Mouse (Mus musculus): ENCODE measurements at regions not wholly inside any gene's neighbourhood (a gene's known extent, or its start where the extent isn't known, plus 50 kb on each side); places are given as distances from the start of the nearest gene placed in this dataset.
A peak's percentile ranks its signal among the peaks of the same experiment; 100 is the strongest.

GRCm38 (mm10) chr19:60148313-60148965 is 78.1 kb downstream of the Fam204a start:
- Histone ChIP-seq H3K9ac (no peak overlapping the region), H3K27me3 (peaks cover 54% of the 10 kb centered on the region), H3K36me3 (no peaks in the 10 kb centered on the region), H3K4me2 (no peak overlapping the region), H3K4me1 (replicated peaks) (peaks cover 12% of the 10 kb centered on the region), H3K27ac (no peak overlapping the region), H3K9me3 (no peaks in the 10 kb centered on the region), H3K4me3 (no peak overlapping the region)
- 30% methylated on average over 8 of the region's 8 CpGs for WGBS
- 0 out of 2 replicates have a peak, but pooled peaks have one; percentile 21 for ATAC-seq (ENCODE audit: low FRiP score)

- peaks cover 12% of the 10 kb centered on the region for H3K4me1 ChIP-seq (replicated peaks)
- no peak for ATAC-seq (ENCODE audit: low FRiP score)
- peaks cover 67% of the 10 kb centered on the region for H3K27me3 ChIP-seq
- H3K4me2 ChIP-seq: no peak overlapping the region
- no peak overlapping the region for H3K9ac ChIP-seq
- 50% methylated on average over 10 of the region's 10 CpGs for WGBS
- H3K27ac ChIP-seq: no peak overlapping the region
- H3K9me3 ChIP-seq: no peaks in the 10 kb centered on the region
- no peaks in the 10 kb centered on the region for H3K36me3 ChIP-seq
- H3K4me3 ChIP-seq: no peak overlapping the region
These were observed 79.9 kb downstream of the Fam204a start for GRCm38 (mm10) chr19:60146451-60147190.

- Histone ChIP-seq H3K27me3 (peaks cover 68% of the 10 kb centered on the region), H3K9me3 (no peaks in the 10 kb centered on the region), H3K4me3 (no peak overlapping the region), H3K4me1 (replicated peaks) (peaks cover 12% of the 10 kb centered on the region), H3K27ac (no peak overlapping the region), H3K4me2 (no peak overlapping the region), H3K9ac (no peak overlapping the region), H3K36me3 (no peaks in the 10 kb centered on the region)
- WGBS: 91% methylated on average over 5 of the region's 5 CpGs
- ATAC-seq (ENCODE audit: low FRiP score): no peak
These were observed 81.3 kb downstream of the Fam204a start for GRCm38 (mm10) chr19:60145242-60145641.

GRCm38 (mm10) chr19:60144336-60144989 is 82.0 kb downstream of the Fam204a start:
- no peak overlapping the region for H3K27ac ChIP-seq
- peak overlapping the region; percentile 19; the same call in 1 of the 2 replicates for H3K4me3 ChIP-seq
- no peaks in the 10 kb centered on the region for H3K36me3 ChIP-seq
- 0 out of 2 replicates have a peak, but pooled peaks have one; percentile 54 for ATAC-seq (ENCODE audit: low FRiP score)
- H3K9me3 ChIP-seq: no peaks in the 10 kb centered on the region
- H3K9ac ChIP-seq: no peak overlapping the region
- peaks cover 11% of the 10 kb centered on the region for H3K4me1 ChIP-seq (replicated peaks)
- peak overlapping the region; percentile 43 for H3K4me2 ChIP-seq
- WGBS: 12% methylated on average over 20 of the region's 20 CpGs
- peaks cover 60% of the 10 kb centered on the region for H3K27me3 ChIP-seq

GRCm38 (mm10) chr19:60138881-60139280 is 87.6 kb downstream of the Fam204a start:
- Histone ChIP-seq H3K4me1 (replicated peaks) (no peaks in the 10 kb centered on the region), H3K36me3 (no peaks in the 10 kb centered on the region), H3K4me3 (no peak overlapping the region), H3K9ac (no peak overlapping the region), H3K27ac (no peak overlapping the region), H3K9me3 (no peaks in the 10 kb centered on the region), H3K4me2 (no peak overlapping the region), H3K27me3 (peaks cover 19% of the 10 kb centered on the region)
- 78% methylated on average over 2 of the region's 2 CpGs for WGBS
- no peak for ATAC-seq (ENCODE audit: low FRiP score)

- no peaks in the 10 kb centered on the region for H3K4me1 ChIP-seq (replicated peaks)
- H3K4me2 ChIP-seq: no peak overlapping the region
- H3K27me3 ChIP-seq: peaks cover 2% of the 10 kb centered on the region
- no peaks in the 10 kb centered on the region for H3K36me3 ChIP-seq
- H3K27ac ChIP-seq: no peak overlapping the region
- H3K9me3 ChIP-seq: no peaks in the 10 kb centered on the region
- no peak for ATAC-seq (ENCODE audit: low FRiP score)
- WGBS: 97% methylated on average over 1 of the region's 1 CpGs
- no peak overlapping the region for H3K4me3 ChIP-seq
- no peak overlapping the region for H3K9ac ChIP-seq
These were observed 90.0 kb downstream of the Fam204a start for GRCm38 (mm10) chr19:60136491-60136890.

GRCm38 (mm10) chr19:60134447-60135328 is 91.8 kb downstream of the Fam204a start:
- no peak for ATAC-seq (ENCODE audit: low FRiP score)
- Histone ChIP-seq H3K9me3 (no peaks in the 10 kb centered on the region), H3K4me2 (no peak overlapping the region), H3K36me3 (no peaks in the 10 kb centered on the region), H3K9ac (no peak overlapping the region), H3K27me3 (no peaks in the 10 kb centered on the region), H3K4me1 (replicated peaks) (no peaks in the 10 kb centered on the region), H3K27ac (no peak overlapping the region), H3K4me3 (no peak overlapping the region)
- WGBS: 81% methylated on average over 4 of the region's 4 CpGs

GRCm38 (mm10) chr19:60129635-60130034 is 96.9 kb downstream of the Fam204a start:
- Histone ChIP-seq H3K4me1 (replicated peaks) (no peaks in the 10 kb centered on the region), H3K4me3 (no peak overlapping the region), H3K9ac (no peak overlapping the region), H3K4me2 (no peak overlapping the region), H3K27me3 (no peaks in the 10 kb centered on the region), H3K9me3 (no peaks in the 10 kb centered on the region), H3K36me3 (no peaks in the 10 kb centered on the region), H3K27ac (no peak overlapping the region)
- 90% methylated on average over 2 of the region's 2 CpGs for WGBS
- ATAC-seq (ENCODE audit: low FRiP score): no peak

GRCm38 (mm10) chr19:60124638-60125037 is 101.9 kb downstream of the Fam204a start:
- ATAC-seq (ENCODE audit: low FRiP score): no peak
- Histone ChIP-seq H3K4me1 (replicated peaks) (no peaks in the 10 kb centered on the region), H3K4me3 (no peak overlapping the region), H3K9ac (no peak overlapping the region), H3K27me3 (no peaks in the 10 kb centered on the region), H3K4me2 (no peak overlapping the region), H3K9me3 (no peaks in the 10 kb centered on the region), H3K36me3 (no peaks in the 10 kb centered on the region), H3K27ac (no peak overlapping the region)
- WGBS: 83% methylated on average over 2 of the region's 2 CpGs

GRCm38 (mm10) chr19:60120917-60121316 is 105.6 kb downstream of the Fam204a start:
- no peak overlapping the region for H3K4me2 ChIP-seq
- H3K9me3 ChIP-seq: no peaks in the 10 kb centered on the region
- no peaks in the 10 kb centered on the region for H3K36me3 ChIP-seq
- no peaks in the 10 kb centered on the region for H3K27me3 ChIP-seq
- H3K9ac ChIP-seq: no peak overlapping the region
- no peaks in the 10 kb centered on the region for H3K4me1 ChIP-seq (replicated peaks)
- WGBS: 66% methylated on average over 5 of the region's 5 CpGs
- no peak overlapping the region for H3K27ac ChIP-seq
- no peak overlapping the region for H3K4me3 ChIP-seq
- no peak for ATAC-seq (ENCODE audit: low FRiP score)

GRCm38 (mm10) chr19:60119051-60119450 is 107.5 kb downstream of the Fam204a start:
- Histone ChIP-seq H3K9me3 (no peaks in the 10 kb centered on the region), H3K4me3 (no peak overlapping the region), H3K27me3 (no peaks in the 10 kb centered on the region), H3K27ac (no peak overlapping the region), H3K36me3 (no peaks in the 10 kb centered on the region), H3K9ac (no peak overlapping the region), H3K4me2 (no peak overlapping the region), H3K4me1 (replicated peaks) (no peaks in the 10 kb centered on the region)
- 63% methylated on average over 1 of the region's 1 CpGs for WGBS
- ATAC-seq (ENCODE audit: low FRiP score): no peak

Data from hindbrain, embryonic 13.5 days (tissue).